Mouse (Mus musculus): ENCODE measurements around the gene Sgms2. TPM values are rescaled to one million over a fixed set of nuclear protein-coding genes. Genes with fewer than 3 reads are reported as not detected.
"Not testable (repeated sequence)": the region's sequence is repeated elsewhere in the genome, so short reads cannot be mapped to it uniquely, and the experiment has no call there.

The Sgms2 gene
- polyA plus RNA-seq, 1 experiment from 2014 or later = 1.5 TPM

DNA sequence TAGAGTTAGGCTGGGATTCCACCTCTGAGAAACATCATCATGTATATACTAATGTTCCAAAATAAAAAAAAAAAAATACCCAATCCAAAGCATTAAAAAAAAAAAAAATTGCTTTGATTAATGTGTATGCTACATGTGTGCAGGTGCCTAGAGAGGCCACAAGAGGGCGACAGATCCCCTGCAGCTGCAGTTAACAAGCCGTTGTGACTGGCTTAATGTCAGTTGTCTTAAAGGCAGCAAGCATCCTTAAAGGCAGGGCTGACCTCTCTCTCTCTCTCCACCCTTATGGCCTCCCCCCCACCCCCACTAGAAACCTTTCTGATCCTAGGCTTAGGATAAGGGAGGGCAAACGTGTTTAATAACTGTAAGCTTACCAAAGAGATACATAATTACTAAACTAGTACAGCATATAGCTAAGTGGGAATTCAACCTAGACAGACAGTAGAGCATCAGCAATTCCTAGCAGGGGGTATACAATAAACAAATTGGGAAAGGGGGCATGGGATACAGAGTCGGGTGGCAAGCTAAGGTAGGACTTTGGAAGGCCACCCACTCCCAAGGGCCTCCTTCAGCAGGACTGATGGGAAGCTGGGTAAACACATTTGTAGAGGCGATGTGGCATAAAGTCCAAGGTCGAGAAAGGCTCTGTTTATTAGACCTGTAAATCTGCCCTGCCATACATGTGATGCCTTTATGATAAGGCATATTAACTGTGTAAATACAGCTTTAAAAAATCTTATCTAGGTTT lies 143.2 kb downstream of the Sgms2 start:
- 54% methylated on average over 6 of the region's 6 CpGs for whole genome bisulfite sequencing
- H3K4me1 ChIP-seq (ENCODE audit: control insufficient read depth, insufficient read depth, low read length) = peaks cover 14% of the 10 kb centered on the region
- peak; percentile 40 for DNase-seq (ENCODE audit: low spot score)

DNA sequence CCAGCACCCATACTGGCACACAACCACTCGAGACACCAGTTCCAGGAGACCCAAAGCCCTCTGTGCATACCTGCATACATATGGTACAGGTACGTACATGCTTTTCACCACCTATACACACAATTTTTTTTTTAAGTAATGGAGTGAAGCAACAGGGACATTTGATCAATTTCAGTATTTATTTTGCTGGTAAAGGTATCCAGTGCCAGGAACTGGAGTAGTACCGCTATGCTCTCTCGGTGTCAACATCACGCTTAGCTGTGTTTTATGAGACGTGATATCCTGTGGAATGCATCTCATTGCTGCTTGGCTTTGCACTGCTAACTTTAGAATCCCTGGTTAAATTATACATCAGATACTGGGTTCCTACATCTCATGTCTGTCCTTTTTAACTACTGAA lies 145.3 kb downstream of the Sgms2 start:
- DNase-seq (ENCODE audit: low spot score) (no peak), ATAC-seq (ENCODE audit: insufficient number of reproducible peaks, low FRiP score, low TSS enrichment, low read depth) (no peak)
- Histone ChIP-seq H3K9me3 (ENCODE audit: control insufficient read depth, low read length) (no peaks in the 10 kb centered on the region), H3K27me3 (ENCODE audit: control insufficient read depth, insufficient read depth, low read length) (no peaks in the 10 kb centered on the region), H3K36me3 (ENCODE audit: control insufficient read depth, insufficient read depth, low read length) (no peaks in the 10 kb centered on the region), H3K4me1 (ENCODE audit: control insufficient read depth, insufficient read depth, low read length) (peaks cover 16% of the 10 kb centered on the region), H3K27ac (replicated peaks; ENCODE audit: low read depth, low read length) (no peak overlapping the region), H3K4me2 (ENCODE audit: low read depth, severe bottlenecking) (no peak overlapping the region), H3K4me3 (ENCODE audit: low read depth, low read length) (no peak overlapping the region), H3K9ac (ENCODE audit: low read length) (no peak overlapping the region)
- 95% methylated on average over 6 of the region's 6 CpGs for WGBS

More for the DNA sequence above, 143.2 kb downstream of the Sgms2 start:
- Histone ChIP-seq H3K27me3 (ENCODE audit: control insufficient read depth, insufficient read depth, low read length) (no peaks in the 10 kb centered on the region), H3K36me3 (ENCODE audit: control insufficient read depth, insufficient read depth, low read length) (no peaks in the 10 kb centered on the region), H3K9ac (ENCODE audit: low read length) (no peak overlapping the region), H3K9me3 (ENCODE audit: control insufficient read depth, low read length) (no peaks in the 10 kb centered on the region), H3K4me2 (ENCODE audit: low read depth, severe bottlenecking) (no peak overlapping the region), H3K4me3 (ENCODE audit: low read depth, low read length) (no peak overlapping the region), H3K27ac (replicated peaks; ENCODE audit: low read depth, low read length) (no peak overlapping the region)
- ATAC-seq (ENCODE audit: insufficient number of reproducible peaks, low FRiP score, low TSS enrichment, low read depth) = no peak

DNA sequence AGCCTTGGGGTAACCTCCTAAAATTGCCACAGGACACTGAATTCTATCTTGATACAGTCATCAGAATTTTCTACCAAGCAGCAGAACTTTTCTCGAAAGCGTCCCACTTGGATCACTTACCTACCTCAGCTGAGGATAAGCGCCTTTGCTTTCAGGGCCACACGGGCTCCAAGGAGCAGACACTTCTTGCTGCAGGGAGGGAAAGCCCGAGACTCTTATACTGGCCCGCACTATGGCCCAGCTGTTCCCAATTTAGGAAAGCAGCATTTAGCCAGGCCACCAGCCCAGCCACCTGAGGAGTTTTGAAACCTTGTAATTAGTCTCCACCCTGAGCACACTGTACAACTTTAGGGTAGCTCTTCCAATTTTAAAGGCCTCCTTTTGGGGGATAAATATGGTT lies 147.9 kb downstream of the Sgms2 start:
- Histone ChIP-seq H3K9me3 (ENCODE audit: control insufficient read depth, low read length) (no peaks in the 10 kb centered on the region), H3K9ac (ENCODE audit: low read length) (no peak overlapping the region), H3K4me3 (ENCODE audit: low read depth, low read length) (no peak overlapping the region), H3K4me2 (ENCODE audit: low read depth, severe bottlenecking) (no peak overlapping the region), H3K36me3 (ENCODE audit: control insufficient read depth, insufficient read depth, low read length) (no peaks in the 10 kb centered on the region), H3K27me3 (ENCODE audit: control insufficient read depth, insufficient read depth, low read length) (no peaks in the 10 kb centered on the region), H3K4me1 (ENCODE audit: control insufficient read depth, insufficient read depth, low read length) (peaks cover 14% of the 10 kb centered on the region), H3K27ac (replicated peaks; ENCODE audit: low read depth, low read length) (peak overlapping the region; percentile 39; the same call in 1 of the 2 replicates)
- DNase-seq (ENCODE audit: low spot score) (peak; percentile 74), ATAC-seq (ENCODE audit: insufficient number of reproducible peaks, low FRiP score, low TSS enrichment, low read depth) (0 out of 2 replicates have a peak, but pooled peaks have one; percentile 32)
- 21% methylated on average over 6 of the region's 6 CpGs for WGBS

DNA sequence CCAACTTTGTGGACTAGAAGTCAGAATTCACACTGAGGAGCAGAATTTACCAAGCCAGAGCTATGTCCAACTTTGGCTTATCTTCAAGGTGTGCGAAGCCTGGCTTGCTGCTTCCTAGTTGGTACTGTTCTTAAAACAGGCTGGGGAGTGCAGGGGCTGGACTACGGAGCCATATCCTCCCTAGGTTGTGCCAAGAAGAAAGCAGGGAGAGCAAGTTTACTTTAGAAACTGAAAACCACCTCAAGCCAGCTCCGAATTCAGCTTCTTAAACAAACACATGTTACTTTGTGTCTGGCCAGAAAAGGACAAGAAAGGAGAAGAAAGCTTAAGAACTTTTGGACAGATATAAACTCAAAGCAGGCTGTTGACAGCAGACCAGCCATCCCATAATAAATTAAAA lies 150.3 kb downstream of the Sgms2 start:
- Histone ChIP-seq H3K27me3 (ENCODE audit: control insufficient read depth, insufficient read depth, low read length) (no peaks in the 10 kb centered on the region), H3K4me2 (ENCODE audit: low read depth, severe bottlenecking) (no peak overlapping the region), H3K4me3 (ENCODE audit: low read depth, low read length) (no peak overlapping the region), H3K9ac (ENCODE audit: low read length) (no peak overlapping the region), H3K9me3 (ENCODE audit: control insufficient read depth, low read length) (no peaks in the 10 kb centered on the region), H3K4me1 (ENCODE audit: control insufficient read depth, insufficient read depth, low read length) (peaks cover 14% of the 10 kb centered on the region), H3K36me3 (ENCODE audit: control insufficient read depth, insufficient read depth, low read length) (no peaks in the 10 kb centered on the region), H3K27ac (replicated peaks; ENCODE audit: low read depth, low read length) (no peak overlapping the region)
- DNase-seq (ENCODE audit: low spot score) (no peak), ATAC-seq (ENCODE audit: insufficient number of reproducible peaks, low FRiP score, low TSS enrichment, low read depth) (no peak)
- 69% methylated on average over 3 of the region's 3 CpGs for WGBS

DNA sequence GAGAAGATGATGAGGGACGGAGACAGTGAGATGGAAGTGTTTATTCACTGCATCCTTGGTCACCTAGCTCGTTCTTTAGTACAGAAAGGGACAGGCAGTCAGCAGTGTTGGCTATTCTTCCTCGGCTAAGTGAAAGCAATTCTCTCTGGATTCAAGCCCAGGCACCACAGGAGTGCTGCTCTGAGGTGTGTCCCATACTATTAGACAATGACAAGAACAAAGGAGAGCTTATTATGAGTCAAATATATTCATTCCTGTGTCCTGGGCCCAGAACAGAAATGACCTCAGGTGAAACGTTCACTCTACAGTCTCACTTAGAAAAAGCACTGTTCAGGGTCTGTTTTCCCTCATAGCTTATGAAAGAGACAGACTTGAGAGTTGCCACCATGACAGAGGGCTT lies 151.9 kb downstream of the Sgms2 start:
- Histone ChIP-seq H3K4me1 (ENCODE audit: control insufficient read depth, insufficient read depth, low read length) (peaks cover 23% of the 10 kb centered on the region), H3K27ac (replicated peaks; ENCODE audit: low read depth, low read length) (no peak overlapping the region), H3K27me3 (ENCODE audit: control insufficient read depth, insufficient read depth, low read length) (no peaks in the 10 kb centered on the region), H3K36me3 (ENCODE audit: control insufficient read depth, insufficient read depth, low read length) (no peaks in the 10 kb centered on the region), H3K4me3 (ENCODE audit: low read depth, low read length) (no peak overlapping the region), H3K9ac (ENCODE audit: low read length) (no peak overlapping the region), H3K9me3 (ENCODE audit: control insufficient read depth, low read length) (no peaks in the 10 kb centered on the region), H3K4me2 (ENCODE audit: low read depth, severe bottlenecking) (no peak overlapping the region)
- DNase-seq (ENCODE audit: low spot score) (no peak), ATAC-seq (ENCODE audit: insufficient number of reproducible peaks, low FRiP score, low TSS enrichment, low read depth) (no peak)
- 87% methylated on average over 4 of the region's 4 CpGs for WGBS

DNA sequence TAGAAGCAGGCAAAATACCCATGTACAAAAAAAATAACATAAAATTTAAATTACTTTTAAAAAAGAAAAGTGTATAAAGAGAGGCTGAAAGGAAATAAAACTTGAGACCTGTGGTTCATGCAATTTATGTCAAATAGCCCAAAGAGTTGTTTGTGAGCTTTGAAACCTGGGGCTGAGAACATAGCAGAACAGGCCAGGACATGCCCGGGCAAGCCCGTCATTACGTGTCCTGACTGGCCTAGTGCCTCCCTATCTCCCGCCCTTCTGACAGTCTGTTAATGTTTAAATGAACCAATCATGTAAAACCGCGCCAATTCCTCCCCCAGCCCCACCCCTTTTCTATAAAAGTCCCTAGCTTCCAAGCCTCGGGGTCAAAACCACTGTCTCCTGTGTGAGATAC lies 153.5 kb downstream of the Sgms2 start:
- not testable (repeated sequence) for H3K9me3 ChIP-seq (ENCODE audit: control insufficient read depth, low read length); DNase-seq (ENCODE audit: low spot score); ATAC-seq (ENCODE audit: insufficient number of reproducible peaks, low FRiP score, low TSS enrichment, low read depth); H3K27me3 ChIP-seq (ENCODE audit: control insufficient read depth, insufficient read depth, low read length); H3K27ac ChIP-seq (replicated peaks; ENCODE audit: low read depth, low read length); H3K9ac ChIP-seq (ENCODE audit: low read length); H3K4me3 ChIP-seq (ENCODE audit: low read depth, low read length); H3K36me3 ChIP-seq (ENCODE audit: control insufficient read depth, insufficient read depth, low read length); H3K4me2 ChIP-seq (ENCODE audit: low read depth, severe bottlenecking)
- peaks cover 14% of the 10 kb centered on the region for H3K4me1 ChIP-seq (ENCODE audit: control insufficient read depth, insufficient read depth, low read length)
- WGBS = 100% methylated on average over 4 of the region's 7 CpGs

DNA sequence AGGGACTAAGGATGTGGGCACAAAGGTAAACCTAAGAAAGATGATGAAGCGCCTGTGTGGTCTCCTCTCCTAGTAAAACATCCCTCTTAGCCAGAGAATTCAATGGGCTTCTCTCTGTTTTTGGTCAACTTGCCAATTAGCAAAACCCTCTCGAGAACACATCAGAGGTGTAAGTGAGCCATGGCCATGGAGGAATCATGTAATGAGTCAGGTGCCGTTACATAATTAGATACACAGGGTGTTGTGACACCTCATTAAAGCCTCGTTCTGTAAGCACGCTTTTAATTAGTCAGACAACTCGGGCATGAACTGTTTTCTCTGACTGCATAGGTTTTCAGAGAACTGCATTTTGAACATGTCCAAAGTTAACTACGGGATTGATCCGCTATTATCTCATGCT lies 154.6 kb downstream of the Sgms2 start:
- no peaks in the 10 kb centered on the region for H3K36me3 ChIP-seq (ENCODE audit: control insufficient read depth, insufficient read depth, low read length)
- no peaks in the 10 kb centered on the region for H3K9me3 ChIP-seq (ENCODE audit: control insufficient read depth, low read length)
- DNase-seq (ENCODE audit: low spot score) = no peak
- no peaks in the 10 kb centered on the region for H3K27me3 ChIP-seq (ENCODE audit: control insufficient read depth, insufficient read depth, low read length)
- H3K27ac ChIP-seq (replicated peaks; ENCODE audit: low read depth, low read length) = no peak overlapping the region
- 55% methylated on average over 8 of the region's 8 CpGs for WGBS
- H3K4me2 ChIP-seq (ENCODE audit: low read depth, severe bottlenecking) = no peak overlapping the region
- no peak overlapping the region for H3K4me3 ChIP-seq (ENCODE audit: low read depth, low read length)
- no peak for ATAC-seq (ENCODE audit: insufficient number of reproducible peaks, low FRiP score, low TSS enrichment, low read depth)
- H3K9ac ChIP-seq (ENCODE audit: low read length) = no peak overlapping the region
- H3K4me1 ChIP-seq (ENCODE audit: control insufficient read depth, insufficient read depth, low read length) = peaks cover 14% of the 10 kb centered on the region

DNA sequence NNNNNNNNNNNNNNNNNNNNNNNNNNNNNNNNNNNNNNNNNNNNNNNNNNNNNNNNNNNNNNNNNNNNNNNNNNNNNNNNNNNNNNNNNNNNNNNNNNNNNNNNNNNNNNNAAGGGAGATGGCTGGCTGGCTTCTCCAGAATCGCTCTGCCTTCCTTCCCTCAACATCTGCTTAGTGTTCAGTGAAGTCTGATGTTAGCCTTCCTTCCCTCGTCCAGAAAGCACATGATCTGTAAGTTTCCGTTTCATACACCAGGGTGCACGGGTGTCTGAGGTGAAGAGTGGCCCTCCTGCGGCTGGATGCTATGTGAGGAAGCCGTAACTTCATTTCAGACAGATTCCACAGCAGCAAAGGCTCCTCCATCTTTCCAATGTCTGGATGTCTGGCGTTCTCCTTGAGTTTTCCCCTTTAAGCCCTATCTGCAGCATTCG lies 156.1 kb downstream of the Sgms2 start:
- no peak for ATAC-seq (ENCODE audit: insufficient number of reproducible peaks, low FRiP score, low TSS enrichment, low read depth)
- DNase-seq (ENCODE audit: low spot score) = no peak
- no peak overlapping the region for H3K9ac ChIP-seq (ENCODE audit: low read length)
- H3K4me3 ChIP-seq (ENCODE audit: low read depth, low read length) = no peak overlapping the region
- H3K27me3 ChIP-seq (ENCODE audit: control insufficient read depth, insufficient read depth, low read length) = no peaks in the 10 kb centered on the region
- H3K4me2 ChIP-seq (ENCODE audit: low read depth, severe bottlenecking) = peak overlapping the region; percentile 10; the same call in 1 of the 2 replicates
- 52% methylated on average over 8 of the region's 8 CpGs for WGBS
- H3K36me3 ChIP-seq (ENCODE audit: control insufficient read depth, insufficient read depth, low read length) = no peaks in the 10 kb centered on the region
- no peaks in the 10 kb centered on the region for H3K9me3 ChIP-seq (ENCODE audit: control insufficient read depth, low read length)
- H3K4me1 ChIP-seq (ENCODE audit: control insufficient read depth, insufficient read depth, low read length) = peaks cover 14% of the 10 kb centered on the region
- no peak overlapping the region for H3K27ac ChIP-seq (replicated peaks; ENCODE audit: low read depth, low read length)

DNA sequence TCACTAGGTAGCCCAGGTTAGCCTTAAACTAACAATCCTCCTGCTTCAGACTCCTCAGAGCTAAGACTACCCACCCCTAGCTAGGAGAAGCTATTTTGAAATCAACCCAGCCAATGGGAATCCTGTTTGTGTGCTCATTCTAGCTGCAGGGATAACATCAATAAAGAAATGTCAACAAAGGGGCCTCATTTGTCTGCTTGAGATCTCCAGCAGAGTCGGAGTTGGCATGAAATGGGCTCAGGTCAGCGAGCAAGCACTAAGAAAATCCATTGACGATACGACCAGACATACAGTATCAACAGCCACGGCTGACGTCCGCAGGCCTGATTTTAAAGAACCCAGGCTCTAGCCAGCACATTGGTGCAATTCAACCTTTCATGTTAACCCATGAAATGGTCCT lies 164.0 kb downstream of the Sgms2 start:
- no peak overlapping the region for H3K9ac ChIP-seq (ENCODE audit: low read length)
- DNase-seq (ENCODE audit: low spot score) (no peak), ATAC-seq (ENCODE audit: insufficient number of reproducible peaks, low FRiP score, low TSS enrichment, low read depth) (no peak)
- no peak overlapping the region for H3K4me3 ChIP-seq (ENCODE audit: low read depth, low read length)
- H3K27me3 ChIP-seq (ENCODE audit: control insufficient read depth, insufficient read depth, low read length) = no peaks in the 10 kb centered on the region
- no peaks in the 10 kb centered on the region for H3K36me3 ChIP-seq (ENCODE audit: control insufficient read depth, insufficient read depth, low read length)
- H3K4me2 ChIP-seq (ENCODE audit: low read depth, severe bottlenecking) = no peak overlapping the region
- WGBS = 78% methylated on average over 7 of the region's 7 CpGs
- H3K9me3 ChIP-seq (ENCODE audit: control insufficient read depth, low read length) = no peaks in the 10 kb centered on the region
- no peaks in the 10 kb centered on the region for H3K4me1 ChIP-seq (ENCODE audit: control insufficient read depth, insufficient read depth, low read length)
- no peak overlapping the region for H3K27ac ChIP-seq (replicated peaks; ENCODE audit: low read depth, low read length)
